Mouse (Mus musculus): ENCODE data around the gene Ap2a1. TPM values are rescaled to one million over a fixed set of nuclear protein-coding genes. Genes with fewer than 3 reads are reported as not detected.

Gene Ap2a1
- polyA plus RNA-seq, 1 experiment: 241 TPM

- Histone ChIP-seq H3K4me3 (ENCODE audit: insufficient read depth, low read length) (no peak overlapping the region), H3K4me1 (ENCODE audit: control insufficient read depth, insufficient read depth, low read length) (peaks cover 5% of the 10 kb centered on the region), H3K27ac (ENCODE audit: insufficient read depth, low read length) (no peak overlapping the region)
- no peak for TF ChIP-seq CTCF (IDR thresholded peaks at IDR 0.05; ENCODE audit: extremely low read depth, insufficient read depth, low read length)
- no peak for TF ChIP-seq POLR2A (IDR thresholded peaks at IDR 0.05; ENCODE audit: extremely low read depth, insufficient read depth, low read length)
Measured at GRCm38 (mm10) chr7:44954091-44954885, 25.0 kb upstream of the Ap2a1 start.

DNA sequence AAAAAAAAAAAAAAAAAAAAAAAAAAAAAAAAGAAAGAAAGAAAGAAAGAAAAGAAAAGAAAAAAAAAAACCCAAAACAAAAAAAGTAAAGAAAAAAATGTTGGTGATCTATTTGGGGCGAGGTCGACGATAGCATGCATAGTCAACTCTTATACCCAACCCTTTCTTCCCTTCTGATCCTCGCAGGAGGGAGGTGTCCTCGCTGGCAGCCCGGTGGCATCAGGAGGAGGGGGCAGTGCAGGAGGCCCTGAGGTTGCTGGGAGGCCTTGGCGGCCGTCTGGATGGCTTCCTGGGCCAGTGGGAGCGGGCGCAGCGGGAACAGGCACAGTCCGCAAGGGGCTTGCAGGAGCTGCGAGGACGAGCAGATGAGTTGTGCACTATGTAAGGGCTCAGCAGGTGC is 24.3 kb upstream of the Ap2a1 start:
- H3K4me3 ChIP-seq (ENCODE audit: insufficient read depth, low read length): no peak overlapping the region
- H3K27ac ChIP-seq (ENCODE audit: insufficient read depth, low read length): no peak overlapping the region
- TF ChIP-seq CTCF (IDR thresholded peaks at IDR 0.05; ENCODE audit: extremely low read depth, insufficient read depth, low read length) (no peak), POLR2A (IDR thresholded peaks at IDR 0.05; ENCODE audit: extremely low read depth, insufficient read depth, low read length) (no peak)
- peaks cover 5% of the 10 kb centered on the region for H3K4me1 ChIP-seq (ENCODE audit: control insufficient read depth, insufficient read depth, low read length)

- TF ChIP-seq CTCF (IDR thresholded peaks at IDR 0.05; ENCODE audit: extremely low read depth, insufficient read depth, low read length): no peak
- TF ChIP-seq POLR2A (IDR thresholded peaks at IDR 0.05; ENCODE audit: extremely low read depth, insufficient read depth, low read length): no peak
- Histone ChIP-seq H3K27ac (ENCODE audit: insufficient read depth, low read length) (no peak overlapping the region), H3K4me1 (ENCODE audit: control insufficient read depth, insufficient read depth, low read length) (peaks cover 5% of the 10 kb centered on the region), H3K4me3 (ENCODE audit: insufficient read depth, low read length) (peak overlapping the region; percentile 19)
Measured at GRCm38 (mm10) chr7:44952611-44953306, 23.5 kb upstream of the Ap2a1 start.

GRCm38 (mm10) chr7:44951960-44952359 is 22.7 kb upstream of the Ap2a1 start:
- peaks cover 5% of the 10 kb centered on the region for H3K4me1 ChIP-seq (ENCODE audit: control insufficient read depth, insufficient read depth, low read length)
- H3K27ac ChIP-seq (ENCODE audit: insufficient read depth, low read length): no peak overlapping the region
- H3K4me3 ChIP-seq (ENCODE audit: insufficient read depth, low read length): peak overlapping the region; percentile 19; the same call in 1 of the 2 replicates
- TF ChIP-seq CTCF (IDR thresholded peaks at IDR 0.05; ENCODE audit: extremely low read depth, insufficient read depth, low read length) (no peak), POLR2A (IDR thresholded peaks at IDR 0.05; ENCODE audit: extremely low read depth, insufficient read depth, low read length) (no peak)

DNA sequence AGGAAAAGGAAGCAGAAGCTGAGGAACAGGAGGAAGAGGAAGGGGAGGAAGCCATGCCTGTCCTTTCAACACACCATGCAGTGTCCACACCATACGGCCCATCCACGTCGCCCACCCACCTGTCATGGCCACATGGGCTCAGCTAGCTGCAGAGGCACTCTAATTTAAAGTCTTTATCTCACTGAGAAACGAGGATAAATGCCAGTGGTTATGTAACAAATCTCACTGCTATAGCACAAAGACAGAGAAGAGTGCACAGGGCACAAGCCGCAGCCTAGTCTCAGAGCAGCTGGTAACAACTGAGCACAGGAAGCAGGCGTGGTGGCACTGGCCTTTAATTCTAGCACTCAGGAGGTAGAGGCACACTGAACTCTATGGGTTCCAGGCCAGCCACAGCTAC is 20.6 kb upstream of the Ap2a1 start:
- TF ChIP-seq CTCF (IDR thresholded peaks at IDR 0.05; ENCODE audit: extremely low read depth, insufficient read depth, low read length): no peak
- peak; percentile 12; the same call in 1 of the 2 replicates for TF ChIP-seq POLR2A (IDR thresholded peaks at IDR 0.05; ENCODE audit: extremely low read depth, insufficient read depth, low read length)
- Histone ChIP-seq H3K4me1 (ENCODE audit: control insufficient read depth, insufficient read depth, low read length) (peaks cover 5% of the 10 kb centered on the region), H3K27ac (ENCODE audit: insufficient read depth, low read length) (peak overlapping the region; percentile 57), H3K4me3 (ENCODE audit: insufficient read depth, low read length) (no peak overlapping the region)

DNA sequence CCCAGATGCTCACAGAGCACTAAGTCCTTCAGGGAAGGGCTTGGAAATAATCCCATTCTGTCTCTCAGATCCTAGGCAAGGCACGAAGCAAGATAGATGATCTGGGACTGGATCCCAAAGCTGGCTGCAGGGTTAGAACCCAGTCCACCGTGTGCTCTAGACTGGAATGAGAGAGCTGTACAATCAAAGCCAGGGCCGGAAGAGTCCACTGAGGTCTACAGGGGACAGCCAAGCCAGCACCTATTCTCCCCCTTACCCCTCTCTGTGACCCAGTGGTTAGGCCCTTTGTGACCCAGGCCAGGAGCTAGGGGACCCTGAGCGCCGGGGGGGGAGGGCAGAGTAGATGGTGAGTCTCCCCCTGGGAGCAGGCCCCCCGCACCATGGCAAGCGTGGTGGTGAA is 13.6 kb upstream of the Ap2a1 start, which contains the start of gene Tsks:
TSS of gene Tsks (plus strand) at position 301 of the 400 bp plus-strand sequence.
- TF ChIP-seq POLR2A (IDR thresholded peaks at IDR 0.05; ENCODE audit: extremely low read depth, insufficient read depth, low read length) (no peak), CTCF (IDR thresholded peaks at IDR 0.05; ENCODE audit: extremely low read depth, insufficient read depth, low read length) (no peak)
- H3K4me1 ChIP-seq (ENCODE audit: control insufficient read depth, insufficient read depth, low read length): no peaks in the 10 kb centered on the region
- H3K4me3 ChIP-seq (ENCODE audit: insufficient read depth, low read length): no peak within 1 kb of the TSS
- no peak within 1 kb of the TSS for H3K27ac ChIP-seq (ENCODE audit: insufficient read depth, low read length)

DNA sequence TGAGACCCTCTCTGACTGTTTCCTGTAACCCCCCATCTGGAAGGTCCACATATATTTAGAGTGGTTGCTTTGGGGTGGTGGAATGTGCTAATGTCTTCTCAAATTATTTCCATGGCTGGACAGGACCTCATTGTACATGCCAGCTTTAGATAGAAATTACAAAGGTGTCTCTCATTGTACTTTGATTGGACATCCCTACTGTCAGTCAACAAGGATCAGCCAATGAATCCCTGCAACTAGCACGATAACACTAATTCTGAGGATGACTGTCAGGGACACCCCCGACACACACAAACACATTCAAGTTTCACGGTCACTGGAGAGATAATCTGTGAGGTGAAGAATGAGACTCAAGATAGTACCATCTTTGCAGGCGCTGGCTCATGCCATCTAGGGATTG is 9.4 kb upstream of the Ap2a1 start:
- TF ChIP-seq POLR2A (IDR thresholded peaks at IDR 0.05; ENCODE audit: extremely low read depth, insufficient read depth, low read length): no peak
- TF ChIP-seq CTCF (IDR thresholded peaks at IDR 0.05; ENCODE audit: extremely low read depth, insufficient read depth, low read length): no peak
- H3K4me1 ChIP-seq (ENCODE audit: control insufficient read depth, insufficient read depth, low read length): no peaks in the 10 kb centered on the region

GRCm38 (mm10) chr7:44928570-44928969 is 726 bp downstream of the Ap2a1 start:
- no peak for TF ChIP-seq POLR2A (IDR thresholded peaks at IDR 0.05; ENCODE audit: extremely low read depth, insufficient read depth, low read length)
- no peak for TF ChIP-seq CTCF (IDR thresholded peaks at IDR 0.05; ENCODE audit: extremely low read depth, insufficient read depth, low read length)
- H3K4me3 ChIP-seq (ENCODE audit: insufficient read depth, low read length): peak overlapping the region; percentile 90
- H3K27ac ChIP-seq (ENCODE audit: insufficient read depth, low read length): peak overlapping the region; percentile 92; the same call in 1 of the 2 replicates
- H3K4me1 ChIP-seq (ENCODE audit: control insufficient read depth, insufficient read depth, low read length): peaks cover 6% of the 10 kb centered on the region

More for the DNA sequence above, 9.4 kb upstream of the Ap2a1 start:
- H3K4me3 ChIP-seq (ENCODE audit: insufficient read depth, low read length): no peak overlapping the region
- no peak overlapping the region for H3K27ac ChIP-seq (ENCODE audit: insufficient read depth, low read length)

GRCm38 (mm10) chr7:44925468-44925867 is 3.8 kb downstream of the Ap2a1 start:
- no peak overlapping the region for H3K4me3 ChIP-seq (ENCODE audit: insufficient read depth, low read length)
- TF ChIP-seq POLR2A (IDR thresholded peaks at IDR 0.05; ENCODE audit: extremely low read depth, insufficient read depth, low read length): no peak
- peak; percentile 42 for TF ChIP-seq CTCF (IDR thresholded peaks at IDR 0.05; ENCODE audit: extremely low read depth, insufficient read depth, low read length)
- peaks cover 6% of the 10 kb centered on the region for H3K4me1 ChIP-seq (ENCODE audit: control insufficient read depth, insufficient read depth, low read length)
- H3K27ac ChIP-seq (ENCODE audit: insufficient read depth, low read length): no peak overlapping the region

All from cortical plate, adult 2 months (tissue).